Mouse (Mus musculus) lung, postnatal 0 days (tissue): Measurements from ENCODE around the gene Pkig.

Source experiments
- CTCF ChIP-seq: IDR thresholded peaks from 2 replicates; pipeline ENCODE4 v1.5.1; 2016; ENCODE audit warnings: antibody characterized with exemption, mild to moderate bottlenecking
- EP300 ChIP-seq: IDR thresholded peaks from 2 replicates; pipeline ENCODE4 v1.6.1; 2016; ENCODE audit warnings: antibody characterized with exemption, mild to moderate bottlenecking, control low read depth

- TF ChIP-seq EP300 = no peak
- TF ChIP-seq CTCF = no peak
Measured at GRCm38 (mm10) chr2:163712473-163712872, 54.3 kb downstream of the Pkig start.
